Mouse (Mus musculus) heart, embryonic 14.5 days (tissue): ENCODE measurements around the gene Hoxd4. TPM values are rescaled to one million over a fixed set of nuclear protein-coding genes. Genes with fewer than 3 reads are reported as not detected.

ENCODE experiments used
- ATAC-seq: fragments of 200-750 bp; cut with Nextera tagmentation; 2 replicates; pipeline ENCODE4 v1.8.0; 2017; ENCODE audit warnings: low read depth, moderate TSS enrichment; ENCODE audit not compliant: insufficient number of reproducible peaks, insufficient read depth, low FRiP score
- H3K27ac ChIP-seq, 2 experiments: fragments of 200-500 bp in 1 of 2; fragments of 300-500 bp in 1 of 2; sonication (generic) in 1 of 2; replicated peaks in 1 of 2; 2 replicates each; pipeline ENCODE4 v1.5.1; 2012 to 2014; ENCODE audit warnings: low read depth in 2 of 2, low read length in 2 of 2, control low read depth in 1 of 2, mild to moderate bottlenecking in 1 of 2, mixed read lengths in 1 of 2; ENCODE audit not compliant: control insufficient read depth in 1 of 2, insufficient read depth in 1 of 2
- H3K27me3 ChIP-seq: fragments of 300-500 bp; sonication (generic); 2 replicates; pipeline ENCODE4 v1.6.1; 2014; ENCODE audit warnings: mild to moderate bottlenecking, low read length, control low read depth; ENCODE audit not compliant: control insufficient read depth, insufficient read depth
- H3K36me3 ChIP-seq: fragments of 300-500 bp; sonication (generic); 2 replicates; pipeline ENCODE4 v1.6.1; 2014; ENCODE audit warnings: mild to moderate bottlenecking, control low read depth, low read length, mixed read lengths; ENCODE audit not compliant: control insufficient read depth, insufficient read depth
- H3K4me1 ChIP-seq, 2 experiments: fragments of 200-500 bp in 1 of 2; fragments of 300-500 bp in 1 of 2; sonication (generic) in 1 of 2; 2 replicates each; pipeline ENCODE4 v1.6.1; 2012 to 2014; ENCODE audit warnings: low read length in 2 of 2, control low read depth in 1 of 2, mixed read lengths in 1 of 2; ENCODE audit not compliant: control insufficient read depth in 2 of 2, insufficient read depth in 2 of 2
- H3K4me2 ChIP-seq: fragments of 300-500 bp; sonication (generic); 2 replicates; pipeline ENCODE4 v1.6.1; 2014; ENCODE audit warnings: mild to moderate bottlenecking, low read length
- H3K4me3 ChIP-seq, 2 experiments: fragments of 200-500 bp in 1 of 2; fragments of 300-500 bp in 1 of 2; sonication (generic) in 1 of 2; 2 replicates each; pipeline ENCODE4 v1.5.1; 2012 to 2014; ENCODE audit warnings: low read length in 2 of 2, mild to moderate bottlenecking in 2 of 2, control low read depth in 1 of 2, low read depth in 1 of 2, moderate library complexity in 1 of 2; ENCODE audit not compliant: control insufficient read depth in 1 of 2, insufficient read depth in 1 of 2
- H3K9ac ChIP-seq: fragments of 300-500 bp; sonication (generic); 2 replicates; pipeline ENCODE4 v1.6.1; 2014; ENCODE audit warnings: mild to moderate bottlenecking, low read length
- H3K9me3 ChIP-seq: fragments of 300-500 bp; sonication (generic); 2 replicates; pipeline ENCODE4 v1.6.1; 2016; ENCODE audit warnings: low read length, control low read depth; ENCODE audit not compliant: control insufficient read depth
- WGBS: fragments of 180-500 bp; shearing (Covaris S2); extraction: QIAGEN DNeasy Blood & Tissue Kit; methylation state at CpG from one replicate; pipeline ENCODE4 v1.1.7; 2014; 5-methylcytosine and 5-hydroxymethylcytosine counted together
- polyA plus RNA-seq: library from polyadenylated mRNA; unstranded; fragments of >200 nt; fragmentation: Nextera tagmentation; extraction: Ambion mirVana; gene quantifications from 2 replicates; pipeline ENCODE4 v1.2.1, GENCODE M21; 2014

Hoxd4 gene
- polyA plus RNA-seq, 1 experiment from 2014 or later, result 0.34 TPM

DNA sequence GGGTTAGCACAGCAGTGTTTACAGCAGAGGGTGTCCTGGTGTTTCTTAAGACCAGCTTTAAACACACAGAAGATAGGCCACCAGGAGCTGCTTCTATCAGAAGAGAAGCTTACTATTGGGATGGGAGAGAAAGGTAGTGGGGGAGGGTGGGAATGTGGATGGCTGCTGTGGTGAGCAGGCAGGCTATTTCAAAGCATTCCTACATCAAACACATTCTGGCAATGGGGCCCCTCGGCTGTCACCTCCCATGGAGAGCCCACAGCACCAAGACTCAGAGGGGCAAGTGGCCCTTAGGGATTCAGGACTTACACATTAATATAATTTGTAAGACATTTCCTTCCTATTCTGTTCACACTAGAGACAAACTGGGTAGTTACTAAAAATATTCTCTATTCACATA is 48.4 kb downstream of the Hoxd4 start:
- Histone ChIP-seq H3K4me1 (peaks cover 2 to 18% of the 10 kb centered on the region in 2 experiments), H3K9me3 (no peaks in the 10 kb centered on the region), H3K4me3 (no peak overlapping the region), H3K27me3 (peaks cover 91% of the 10 kb centered on the region), H3K4me2 (no peak overlapping the region), H3K36me3 (no peaks in the 10 kb centered on the region), H3K27ac (no peak overlapping the region), H3K9ac (no peak overlapping the region)
- WGBS, result 8% methylated on average over 1 of the region's 1 CpGs
- ATAC-seq, result no peak

- Histone ChIP-seq H3K9ac (no peak overlapping the region), H3K4me3 (0 out of 4 replicates have a peak overlapping the region, but pooled peaks of 1 of the 2 experiments have one; percentile 50), H3K4me1 (peaks cover 2 to 18% of the 10 kb centered on the region in 2 experiments), H3K27me3 (peaks cover 92% of the 10 kb centered on the region), H3K4me2 (peak overlapping the region; percentile 92), H3K36me3 (no peaks in the 10 kb centered on the region), H3K9me3 (no peaks in the 10 kb centered on the region), H3K27ac (no peak overlapping the region)
- ATAC-seq, result no peak
- WGBS, result 5% methylated on average over 13 of the region's 13 CpGs
Observed at GRCm38 (mm10) chr2:74761941-74762340, 50.2 kb downstream of the Hoxd4 start.

GRCm38 (mm10) chr2:74762522-74763244 is 51.0 kb downstream of the Hoxd4 start, which contains the start of gene Hoxd1:
TSS of gene Hoxd1 (plus strand) at chr2:74762980.
- no peaks in the 10 kb centered on the region for H3K9me3 ChIP-seq
- ATAC-seq, result no peak
- WGBS, result under 1% methylated on average over 61 of the region's 61 CpGs
- H3K4me1 ChIP-seq, result peaks cover 2 to 18% of the 10 kb centered on the region in 2 experiments
- no peak within 1 kb of the TSS for H3K9ac ChIP-seq
- H3K36me3 ChIP-seq, result no peaks in the 10 kb centered on the region
- H3K4me3 ChIP-seq, result peak within 1 kb of the TSS; percentile 38 to 50
- peak within 1 kb of the TSS; percentile 92 for H3K4me2 ChIP-seq
- H3K27me3 ChIP-seq, result peaks cover 88% of the 10 kb centered on the region
- no peak within 1 kb of the TSS for H3K27ac ChIP-seq

GRCm38 (mm10) chr2:74763245-74763735 is 51.6 kb downstream of the Hoxd4 start:
- peak overlapping the region; percentile 92 for H3K4me2 ChIP-seq
- H3K36me3 ChIP-seq, result no peaks in the 10 kb centered on the region
- no peaks in the 10 kb centered on the region for H3K9me3 ChIP-seq
- 2% methylated on average over 42 of the region's 53 CpGs for WGBS
- peak overlapping the region; percentile 38 to 50 for H3K4me3 ChIP-seq
- H3K9ac ChIP-seq, result no peak overlapping the region
- H3K4me1 ChIP-seq, result peaks cover 2 to 18% of the 10 kb centered on the region in 2 experiments
- no peak for ATAC-seq
- H3K27me3 ChIP-seq, result peaks cover 82% of the 10 kb centered on the region
- no peak overlapping the region for H3K27ac ChIP-seq

DNA sequence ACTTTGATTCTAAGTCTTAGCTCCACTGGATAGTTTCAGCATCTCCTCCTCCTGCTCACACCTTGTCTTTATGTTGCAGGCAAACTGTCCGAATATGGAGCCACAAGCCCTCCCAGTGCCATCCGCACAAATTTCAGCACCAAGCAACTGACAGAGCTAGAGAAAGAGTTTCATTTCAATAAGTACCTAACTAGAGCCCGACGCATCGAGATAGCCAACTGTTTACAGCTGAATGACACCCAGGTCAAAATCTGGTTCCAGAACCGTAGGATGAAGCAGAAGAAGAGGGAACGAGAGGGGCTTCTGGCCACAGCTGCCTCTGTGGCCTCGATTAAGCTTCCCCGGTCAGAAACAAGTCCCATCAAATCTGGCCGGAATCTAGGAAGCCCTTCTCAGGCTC is 52.2 kb downstream of the Hoxd4 start:
- no peaks in the 10 kb centered on the region for H3K9me3 ChIP-seq
- H3K9ac ChIP-seq, result no peak overlapping the region
- H3K4me2 ChIP-seq, result no peak overlapping the region
- peaks cover 2 to 18% of the 10 kb centered on the region in 2 experiments for H3K4me1 ChIP-seq
- H3K27ac ChIP-seq, result no peak overlapping the region
- H3K4me3 ChIP-seq, result 0 out of 4 replicates have a peak overlapping the region, but pooled peaks of 1 of the 2 experiments have one; percentile 50
- H3K36me3 ChIP-seq, result no peaks in the 10 kb centered on the region
- H3K27me3 ChIP-seq, result peaks cover 77% of the 10 kb centered on the region
- 47% methylated on average over 10 of the region's 10 CpGs for WGBS
- ATAC-seq, result no peak

DNA sequence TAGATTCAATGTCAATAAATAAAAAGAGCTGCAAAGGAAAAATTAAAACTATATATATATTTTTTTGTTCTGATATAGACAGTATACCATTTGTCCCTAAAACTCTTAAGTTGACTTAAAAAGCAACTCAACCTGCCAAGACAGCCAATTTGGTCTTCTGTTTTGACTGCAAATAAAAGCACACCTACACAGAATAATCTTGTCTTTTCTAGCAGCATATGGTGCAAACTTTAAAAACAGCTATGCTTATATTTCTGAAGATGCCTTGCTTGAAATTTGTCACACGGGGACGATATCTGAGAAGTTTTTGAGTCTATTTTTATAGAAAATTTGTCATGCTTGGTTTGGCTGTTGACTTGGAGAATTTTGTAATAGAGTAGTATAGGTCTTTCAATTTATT is 62.6 kb downstream of the Hoxd4 start:
- Histone ChIP-seq H3K9ac (no peak overlapping the region), H3K9me3 (no peaks in the 10 kb centered on the region), H3K27ac (no peak overlapping the region), H3K4me1 (no peaks in the 10 kb centered on the region), H3K4me3 (no peak overlapping the region), H3K27me3 (0 out of 2 replicates have a peak, but pooled peaks cover 4% of the 10 kb centered on the region), H3K36me3 (no peaks in the 10 kb centered on the region), H3K4me2 (no peak overlapping the region)
- 70% methylated on average over 2 of the region's 2 CpGs for WGBS
- ATAC-seq, result no peak

DNA sequence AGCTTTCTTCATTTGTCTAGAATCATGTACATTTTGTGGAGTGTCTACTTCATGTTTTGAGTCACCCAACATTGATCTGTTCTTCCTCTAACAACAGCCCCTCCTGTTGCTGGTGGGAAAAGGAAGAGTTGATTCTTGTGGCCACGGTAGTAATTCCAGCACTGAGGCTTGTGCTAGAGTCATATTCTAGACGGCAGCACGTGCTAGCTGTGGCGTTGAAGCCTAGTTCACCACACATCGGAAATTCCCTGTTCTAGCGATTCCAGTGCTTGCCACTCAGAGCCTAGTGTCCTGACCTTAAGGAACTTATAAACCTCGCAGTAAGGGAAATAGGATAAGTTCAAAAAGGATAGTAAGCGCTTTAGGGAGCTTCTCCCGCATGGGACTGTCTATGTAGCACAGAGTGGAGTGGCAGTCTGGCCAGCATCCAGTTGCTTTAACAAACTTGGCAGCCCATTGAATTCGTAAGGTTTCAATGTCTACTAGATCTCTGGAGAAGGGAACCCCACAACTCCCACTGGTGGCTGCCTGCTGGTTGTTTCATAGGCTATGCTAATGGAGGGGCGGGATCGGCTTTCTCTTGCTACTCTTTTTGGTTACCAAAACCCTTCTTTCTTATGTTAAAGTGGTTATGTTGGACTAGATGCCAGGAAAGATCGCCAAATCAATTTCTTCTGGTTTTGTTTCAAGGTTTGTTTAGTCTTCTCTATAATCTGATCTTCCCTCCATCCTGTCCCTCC is 66.0 kb downstream of the Hoxd4 start:
- Histone ChIP-seq H3K9me3 (no peaks in the 10 kb centered on the region), H3K4me1 (no peaks in the 10 kb centered on the region), H3K9ac (no peak overlapping the region), H3K27ac (no peak overlapping the region), H3K36me3 (no peaks in the 10 kb centered on the region), H3K4me3 (no peak overlapping the region), H3K4me2 (no peak overlapping the region), H3K27me3 (no peaks in the 10 kb centered on the region)
- no peak for ATAC-seq
- WGBS, result 67% methylated on average over 13 of the region's 13 CpGs
